Mouse (Mus musculus): ENCODE results near the gene 1700025G04Rik. TPM values are rescaled to one million over a fixed set of nuclear protein-coding genes. Genes with fewer than 3 reads are reported as not detected.

1700025G04Rik gene
- polyA plus RNA-seq, 2 experiments = 24.3 to 36.4 TPM

GRCm38 (mm10) chr1:151831791-151832190 lies 258.1 kb downstream of the 1700025G04Rik start:
- H3K9me3 ChIP-seq (ENCODE audit: control insufficient read depth, low read length) = no peaks in the 10 kb centered on the region
- no peak overlapping the region for H3K4me3 ChIP-seq (replicated peaks; ENCODE audit: low read length)
- no peaks in the 10 kb centered on the region for H3K27me3 ChIP-seq (ENCODE audit: control insufficient read depth, insufficient read depth, low read length)
- ATAC-seq (ENCODE audit: low FRiP score, low read depth) (no peak), DNase-seq (ENCODE audit: low spot score) (no peak)
- no peaks in the 10 kb centered on the region for H3K36me3 ChIP-seq (ENCODE audit: control insufficient read depth, insufficient read depth, low read length)
- H3K27ac ChIP-seq (replicated peaks; ENCODE audit: low read depth, low read length) = no peak overlapping the region
- H3K4me2 ChIP-seq (replicated peaks; ENCODE audit: low read depth, low read length, severe bottlenecking) = no peak overlapping the region
- TF ChIP-seq POLR2A (IDR thresholded peaks at IDR 0.05; ENCODE audit: borderline replicate concordance, extremely low read depth, insufficient read depth, insufficient read length) = no peak
- H3K4me1 ChIP-seq (ENCODE audit: control insufficient read depth, insufficient read depth, low read length) = no peaks in the 10 kb centered on the region
- 88% methylated on average over 3 of the region's 3 CpGs for WGBS
- no peak overlapping the region for H3K9ac ChIP-seq (ENCODE audit: low read depth, low read length, severe bottlenecking)

GRCm38 (mm10) chr1:151825065-151825464 lies 264.9 kb downstream of the 1700025G04Rik start:
- no peaks in the 10 kb centered on the region for H3K27me3 ChIP-seq (ENCODE audit: control insufficient read depth, insufficient read depth, low read length)
- H3K36me3 ChIP-seq (ENCODE audit: control insufficient read depth, insufficient read depth, low read length) = no peaks in the 10 kb centered on the region
- no peak overlapping the region for H3K9ac ChIP-seq (ENCODE audit: low read depth, low read length, severe bottlenecking)
- no peaks in the 10 kb centered on the region for H3K4me1 ChIP-seq (ENCODE audit: control insufficient read depth, insufficient read depth, low read length)
- peak; percentile 59 for DNase-seq (ENCODE audit: low spot score)
- no peak for TF ChIP-seq POLR2A (IDR thresholded peaks at IDR 0.05; ENCODE audit: borderline replicate concordance, extremely low read depth, insufficient read depth, insufficient read length)
- WGBS = 83% methylated on average over 7 of the region's 7 CpGs
- no peak overlapping the region for H3K4me3 ChIP-seq (replicated peaks; ENCODE audit: low read length)
- no peak overlapping the region for H3K27ac ChIP-seq (replicated peaks; ENCODE audit: low read depth, low read length)
- no peak for ATAC-seq (ENCODE audit: low FRiP score, low read depth)
- H3K9me3 ChIP-seq (ENCODE audit: control insufficient read depth, low read length) = no peaks in the 10 kb centered on the region
- no peak overlapping the region for H3K4me2 ChIP-seq (replicated peaks; ENCODE audit: low read depth, low read length, severe bottlenecking)

GRCm38 (mm10) chr1:151820457-151820856 lies 269.5 kb downstream of the 1700025G04Rik start:
- Histone ChIP-seq H3K36me3 (ENCODE audit: control insufficient read depth, insufficient read depth, low read length) (peaks cover 18% of the 10 kb centered on the region), H3K9me3 (ENCODE audit: control insufficient read depth, low read length) (no peaks in the 10 kb centered on the region), H3K4me3 (replicated peaks; ENCODE audit: low read length) (no peak overlapping the region), H3K4me1 (ENCODE audit: control insufficient read depth, insufficient read depth, low read length) (no peaks in the 10 kb centered on the region), H3K9ac (ENCODE audit: low read depth, low read length, severe bottlenecking) (no peak overlapping the region), H3K27ac (replicated peaks; ENCODE audit: low read depth, low read length) (no peak overlapping the region), H3K27me3 (ENCODE audit: control insufficient read depth, insufficient read depth, low read length) (no peaks in the 10 kb centered on the region), H3K4me2 (replicated peaks; ENCODE audit: low read depth, low read length, severe bottlenecking) (no peak overlapping the region)
- DNase-seq (ENCODE audit: low spot score) (peak; percentile 88), ATAC-seq (ENCODE audit: low FRiP score, low read depth) (no peak)
- no peak for TF ChIP-seq POLR2A (IDR thresholded peaks at IDR 0.05; ENCODE audit: borderline replicate concordance, extremely low read depth, insufficient read depth, insufficient read length)
- WGBS = 24% methylated on average over 5 of the region's 5 CpGs

GRCm38 (mm10) chr1:151819190-151819589 lies 270.7 kb downstream of the 1700025G04Rik start:
- 89% methylated on average over 7 of the region's 7 CpGs for whole genome bisulfite sequencing

GRCm38 (mm10) chr1:151816051-151816450 lies 273.9 kb downstream of the 1700025G04Rik start:
- peaks cover 35% of the 10 kb centered on the region for H3K36me3 ChIP-seq (ENCODE audit: control insufficient read depth, insufficient read depth, low read length)
- H3K27ac ChIP-seq (replicated peaks; ENCODE audit: low read depth, low read length) = no peak overlapping the region
- TF ChIP-seq POLR2A (IDR thresholded peaks at IDR 0.05; ENCODE audit: borderline replicate concordance, extremely low read depth, insufficient read depth, insufficient read length) = no peak
- ATAC-seq (ENCODE audit: low FRiP score, low read depth) (no peak), DNase-seq (ENCODE audit: low spot score) (no peak)
- no peak overlapping the region for H3K4me2 ChIP-seq (replicated peaks; ENCODE audit: low read depth, low read length, severe bottlenecking)
- H3K4me3 ChIP-seq (replicated peaks; ENCODE audit: low read length) = no peak overlapping the region
- H3K9ac ChIP-seq (ENCODE audit: low read depth, low read length, severe bottlenecking) = no peak overlapping the region
- 85% methylated on average over 3 of the region's 3 CpGs for WGBS
- H3K27me3 ChIP-seq (ENCODE audit: control insufficient read depth, insufficient read depth, low read length) = no peaks in the 10 kb centered on the region
- H3K4me1 ChIP-seq (ENCODE audit: control insufficient read depth, insufficient read depth, low read length) = no peaks in the 10 kb centered on the region
- H3K9me3 ChIP-seq (ENCODE audit: control insufficient read depth, low read length) = no peaks in the 10 kb centered on the region

More at GRCm38 (mm10) chr1:151819190-151819589, 270.7 kb downstream of the 1700025G04Rik start:
- Histone ChIP-seq H3K9ac (ENCODE audit: low read depth, low read length, severe bottlenecking) (no peak overlapping the region), H3K4me1 (ENCODE audit: control insufficient read depth, insufficient read depth, low read length) (no peaks in the 10 kb centered on the region), H3K4me3 (replicated peaks; ENCODE audit: low read length) (no peak overlapping the region), H3K36me3 (ENCODE audit: control insufficient read depth, insufficient read depth, low read length) (peaks cover 20% of the 10 kb centered on the region), H3K27me3 (ENCODE audit: control insufficient read depth, insufficient read depth, low read length) (no peaks in the 10 kb centered on the region), H3K27ac (replicated peaks; ENCODE audit: low read depth, low read length) (no peak overlapping the region), H3K9me3 (ENCODE audit: control insufficient read depth, low read length) (no peaks in the 10 kb centered on the region), H3K4me2 (replicated peaks; ENCODE audit: low read depth, low read length, severe bottlenecking) (no peak overlapping the region)
- no peak for DNase-seq (ENCODE audit: low spot score)
- no peak for ATAC-seq (ENCODE audit: low FRiP score, low read depth)
- TF ChIP-seq POLR2A (IDR thresholded peaks at IDR 0.05; ENCODE audit: borderline replicate concordance, extremely low read depth, insufficient read depth, insufficient read length) = no peak
